Mouse (Mus musculus) forebrain, postnatal 0 days (tissue): Measurements from ENCODE around the gene Grb2. TPM values are rescaled to one million over a fixed set of nuclear protein-coding genes. Genes with fewer than 3 reads are reported as not detected.

Source experiments
- ATAC-seq: fragments of 200-750 bp; cut with Nextera tagmentation; 2 replicates; pipeline ENCODE4 v1.8.0; 2017; ENCODE audit warnings: mild to moderate bottlenecking, moderate library complexity
- DNase-seq: peaks from one replicate; pipeline ENCODE4 v3.0.0-alpha.2; 2015
- H3K27ac ChIP-seq: fragments of 300-500 bp; sonication (generic); 2 replicates; pipeline ENCODE4 v1.5.1; 2014; ENCODE audit warnings: low read depth, mild to moderate bottlenecking, antibody characterized with exemption, low read length, moderate library complexity, mixed read lengths
- H3K27me3 ChIP-seq: fragments of 300-500 bp; sonication (generic); 2 replicates; pipeline ENCODE4 v1.6.1; 2014; ENCODE audit warnings: mild to moderate bottlenecking, low read length, mixed read lengths; ENCODE audit not compliant: insufficient read depth
- H3K36me3 ChIP-seq: fragments of 300-500 bp; sonication (generic); 2 replicates; pipeline ENCODE4 v1.6.1; 2014; ENCODE audit warnings: mild to moderate bottlenecking, moderate library complexity; ENCODE audit not compliant: insufficient read depth
- H3K4me1 ChIP-seq: fragments of 300-500 bp; sonication (generic); 2 replicates; pipeline ENCODE4 v1.6.1; 2014; ENCODE audit warnings: antibody characterized with exemption; ENCODE audit not compliant: insufficient read depth
- H3K4me2 ChIP-seq: fragments of 300-500 bp; sonication (generic); 2 replicates; pipeline ENCODE4 v1.6.1; 2014; ENCODE audit warnings: low read depth, mild to moderate bottlenecking, moderate library complexity
- H3K4me3 ChIP-seq: fragments of 300-500 bp; sonication (generic); 2 replicates; pipeline ENCODE4 v1.5.1; 2014; ENCODE audit warnings: low read depth, low read length, mixed read lengths
- H3K9ac ChIP-seq: fragments of 300-500 bp; sonication (generic); 2 replicates; pipeline ENCODE4 v1.6.1; 2014; ENCODE audit warnings: mild to moderate bottlenecking
- H3K9me3 ChIP-seq: fragments of 300-500 bp; sonication (generic); 2 replicates; pipeline ENCODE4 v1.6.1; 2016; ENCODE audit warnings: low read length
- CTCF ChIP-seq: sonication (generic); IDR thresholded peaks from 2 replicates; pipeline ENCODE4 v1.5.1; 2016; ENCODE audit warnings: antibody characterized with exemption, control low read depth, low read depth
- WGBS: fragments of 180-500 bp; shearing (Covaris S2); extraction: QIAGEN DNeasy Blood & Tissue Kit; methylation state at CpG from one replicate; pipeline ENCODE4 v1.1.7; 2014; 5-methylcytosine and 5-hydroxymethylcytosine counted together
- polyA plus RNA-seq: library from polyadenylated mRNA; unstranded; fragments of >200 nt; fragmentation: Nextera tagmentation; extraction: Ambion mirVana; gene quantifications from 2 replicates; pipeline ENCODE4 v1.2.1, GENCODE M21; 2015
- total RNA-seq: library from RNA; depleted of rRNA; stranded (reverse); fragments of >200 nt; gene quantifications from 2 replicates; pipeline ENCODE4 v1.2.3, GENCODE M21; 2014

Grb2 gene
- total and polyA plus RNA-seq, 2 experiments from 2014 or later, result 91.9 to 162 TPM

DNA sequence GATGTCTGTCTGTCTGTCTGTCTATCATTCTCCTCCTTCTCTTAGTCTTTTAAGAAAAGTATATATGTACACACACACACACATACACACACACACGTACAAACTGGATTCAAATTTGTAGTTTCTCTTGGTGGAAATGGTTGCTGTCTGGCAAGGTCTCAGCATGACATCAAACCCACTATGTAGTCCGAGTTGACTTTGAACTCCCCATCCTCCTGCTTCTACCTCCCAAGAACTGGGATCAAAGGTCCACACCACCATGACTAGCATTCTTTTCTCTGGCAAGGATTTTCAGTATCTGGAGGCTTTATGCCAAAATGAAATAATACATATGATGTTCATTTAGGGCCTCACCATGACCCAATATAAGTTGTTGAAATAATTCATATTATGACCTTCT is 14.8 kb upstream of the Grb2 start:
- H3K9ac ChIP-seq, result no peak overlapping the region
- no peak for ATAC-seq
- WGBS, result 81% methylated on average over 2 of the region's 2 CpGs
- H3K4me2 ChIP-seq, result no peak overlapping the region
- no peaks in the 10 kb centered on the region for H3K27me3 ChIP-seq
- no peaks in the 10 kb centered on the region for H3K4me1 ChIP-seq
- no peak overlapping the region for H3K27ac ChIP-seq
- no peak overlapping the region for H3K4me3 ChIP-seq
- DNase-seq, result no peak
- no peaks in the 10 kb centered on the region for H3K9me3 ChIP-seq
- no peaks in the 10 kb centered on the region for H3K36me3 ChIP-seq
- no peak for TF ChIP-seq CTCF

DNA sequence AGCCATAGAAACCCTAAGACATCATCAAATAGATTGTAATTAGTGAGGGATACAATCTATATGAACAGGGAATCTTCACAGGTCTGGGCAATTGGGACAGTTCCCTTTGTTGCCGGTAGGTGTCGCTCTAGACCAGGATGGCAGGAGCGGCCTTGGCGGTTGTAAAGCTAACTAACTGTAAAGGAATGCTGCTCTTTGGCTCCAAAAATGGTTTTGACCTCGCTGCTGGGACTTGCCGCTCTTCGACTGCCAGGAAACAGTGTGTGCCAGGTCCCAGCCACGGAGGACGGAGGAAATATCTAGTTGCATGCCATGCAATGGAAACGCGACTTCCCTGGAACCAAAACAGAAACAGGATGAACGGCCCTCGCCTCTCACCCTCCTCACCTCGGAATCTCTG is 14.2 kb upstream of the Grb2 start:
- peak; percentile 99 for TF ChIP-seq CTCF
- H3K27ac ChIP-seq, result no peak overlapping the region
- no peaks in the 10 kb centered on the region for H3K9me3 ChIP-seq
- H3K4me1 ChIP-seq, result no peaks in the 10 kb centered on the region
- H3K9ac ChIP-seq, result no peak overlapping the region
- H3K36me3 ChIP-seq, result no peaks in the 10 kb centered on the region
- peak; percentile 85 for DNase-seq
- 0 out of 2 replicates have a peak overlapping the region, but pooled peaks have one; percentile 13 for H3K4me2 ChIP-seq
- ATAC-seq, result peak; percentile 47; the same call in 1 of the 2 replicates
- H3K27me3 ChIP-seq, result no peaks in the 10 kb centered on the region
- H3K4me3 ChIP-seq, result no peak overlapping the region
- WGBS, result 16% methylated on average over 14 of the region's 14 CpGs

DNA sequence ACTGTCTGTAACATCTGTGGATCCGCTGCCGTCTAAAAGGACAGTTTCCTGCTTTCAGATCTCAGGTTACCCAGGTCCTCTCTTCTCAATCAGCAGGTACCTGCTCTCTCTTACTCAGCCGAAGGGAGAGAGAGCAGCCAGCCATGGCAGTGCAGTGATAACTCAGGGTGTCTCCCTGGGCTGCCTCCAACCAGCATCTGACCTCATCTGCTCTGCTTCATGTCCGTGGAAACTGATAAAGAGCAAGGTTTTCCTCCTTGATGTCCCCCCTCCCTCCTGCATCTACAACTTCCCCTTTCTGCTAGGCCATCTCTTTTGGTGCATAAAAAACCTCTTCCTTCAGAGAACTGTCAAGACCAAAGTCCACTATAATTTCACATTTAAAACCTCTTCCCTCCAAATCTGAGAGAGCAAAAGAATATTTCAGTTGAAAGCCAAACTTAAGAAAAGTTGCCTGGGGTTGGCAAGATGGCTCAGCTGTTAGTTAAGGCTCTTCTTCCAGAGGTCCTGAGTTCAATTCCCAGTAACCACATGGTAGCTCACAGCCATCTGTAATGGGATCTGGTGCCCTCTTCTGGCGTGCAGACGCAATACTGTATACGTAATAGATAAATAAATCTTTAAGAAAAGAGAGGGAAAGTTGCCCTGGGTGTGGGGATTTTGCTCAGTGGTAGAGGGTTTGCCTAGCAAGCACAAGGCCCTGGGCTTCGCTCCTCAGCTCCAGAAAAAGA is 9.4 kb upstream of the Grb2 start:
- no peak for ATAC-seq
- Histone ChIP-seq H3K9me3 (no peaks in the 10 kb centered on the region), H3K36me3 (no peaks in the 10 kb centered on the region), H3K4me3 (no peak overlapping the region), H3K4me1 (no peaks in the 10 kb centered on the region), H3K27ac (no peak overlapping the region), H3K4me2 (no peak overlapping the region), H3K9ac (no peak overlapping the region), H3K27me3 (no peaks in the 10 kb centered on the region)
- WGBS, result 56% methylated on average over 8 of the region's 8 CpGs
- no peak for DNase-seq
- peak; percentile 49 for TF ChIP-seq CTCF

GRCm38 (mm10) chr11:115716410-115717338 is 8.3 kb upstream of the Grb2 start:
- Histone ChIP-seq H3K9ac (no peak overlapping the region), H3K36me3 (no peaks in the 10 kb centered on the region), H3K27ac (no peak overlapping the region), H3K9me3 (no peaks in the 10 kb centered on the region), H3K4me1 (no peaks in the 10 kb centered on the region), H3K4me3 (no peak overlapping the region), H3K27me3 (no peaks in the 10 kb centered on the region), H3K4me2 (no peak overlapping the region)
- ATAC-seq, result no peak
- DNase-seq, result no peak
- 80% methylated on average over 14 of the region's 15 CpGs for WGBS
- no peak for TF ChIP-seq CTCF

GRCm38 (mm10) chr11:115714491-115714890 is 6.1 kb upstream of the Grb2 start:
- Histone ChIP-seq H3K9ac (no peak overlapping the region), H3K27me3 (no peaks in the 10 kb centered on the region), H3K4me2 (no peak overlapping the region), H3K4me3 (no peak overlapping the region), H3K4me1 (peaks cover 3% of the 10 kb centered on the region; the same call in 1 of the 2 replicates), H3K36me3 (no peaks in the 10 kb centered on the region), H3K27ac (no peak overlapping the region), H3K9me3 (no peaks in the 10 kb centered on the region)
- DNase-seq, result peak; percentile 45
- TF ChIP-seq CTCF, result peak; percentile 67
- WGBS, result 5% methylated on average over 7 of the region's 7 CpGs
- no peak for ATAC-seq

GRCm38 (mm10) chr11:115713447-115713846 is 5.0 kb upstream of the Grb2 start:
- ATAC-seq (no peak), DNase-seq (no peak)
- Histone ChIP-seq H3K4me2 (no peak overlapping the region), H3K4me3 (no peak overlapping the region), H3K9ac (no peak overlapping the region), H3K27me3 (no peaks in the 10 kb centered on the region), H3K36me3 (no peaks in the 10 kb centered on the region), H3K4me1 (peaks cover 3% of the 10 kb centered on the region; the same call in 1 of the 2 replicates), H3K27ac (no peak overlapping the region), H3K9me3 (no peaks in the 10 kb centered on the region)
- 91% methylated on average over 3 of the region's 3 CpGs for WGBS
- no peak for TF ChIP-seq CTCF
